Mouse (Mus musculus): ENCODE results near the gene Abcg1. TPM values are rescaled to one million over a fixed set of nuclear protein-coding genes. Genes with fewer than 3 reads are reported as not detected.

Abcg1 gene
- polyA plus RNA-seq, 1 experiment: 0.86 TPM

- no peak overlapping the region for H3K4me3 ChIP-seq (ENCODE audit: insufficient read depth, low read length)
- H3K27ac ChIP-seq (ENCODE audit: insufficient read depth, low read length): no peak overlapping the region
- TF ChIP-seq CTCF (IDR thresholded peaks at IDR 0.05; ENCODE audit: borderline replicate concordance, insufficient read depth, low read length): no peak
- no peak for TF ChIP-seq POLR2A (IDR thresholded peaks at IDR 0.05; ENCODE audit: low read depth, low read length)
- no peaks in the 10 kb centered on the region for H3K4me1 ChIP-seq (ENCODE audit: control insufficient read depth, insufficient read depth, low read length)
Observed at GRCm38 (mm10) chr17:31162607-31163006, 105.1 kb downstream of the Abcg1 start.

DNA sequence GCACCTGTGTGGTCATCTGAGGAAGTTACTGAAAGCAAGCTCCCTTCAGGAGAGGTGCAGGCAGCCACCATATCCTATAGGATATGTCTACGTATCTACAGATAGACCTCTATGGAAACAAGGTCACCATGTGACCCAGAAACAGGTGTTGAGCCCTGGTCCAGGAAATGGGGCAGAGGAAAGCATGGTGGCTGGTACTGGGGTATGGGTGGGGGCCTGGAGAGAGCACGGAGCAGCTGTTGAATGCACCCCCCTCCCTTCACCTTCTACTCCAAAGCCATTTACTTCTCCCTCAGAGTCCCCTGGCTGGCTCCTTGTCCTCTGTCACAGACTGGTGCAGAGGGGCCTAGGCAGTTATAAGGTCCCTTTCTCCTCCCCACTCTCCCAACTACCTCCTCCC lies 106.3 kb downstream of the Abcg1 start:
- no peak overlapping the region for H3K27ac ChIP-seq (ENCODE audit: insufficient read depth, low read length)
- H3K4me3 ChIP-seq (ENCODE audit: insufficient read depth, low read length): no peak overlapping the region
- no peaks in the 10 kb centered on the region for H3K4me1 ChIP-seq (ENCODE audit: control insufficient read depth, insufficient read depth, low read length)
- no peak for TF ChIP-seq POLR2A (IDR thresholded peaks at IDR 0.05; ENCODE audit: low read depth, low read length)
- TF ChIP-seq CTCF (IDR thresholded peaks at IDR 0.05; ENCODE audit: borderline replicate concordance, insufficient read depth, low read length): no peak

GRCm38 (mm10) chr17:31165127-31165526 lies 107.7 kb downstream of the Abcg1 start, which contains the start of gene Tff1:
Tff1 (minus strand) TSS chr17:31165277.
- Histone ChIP-seq H3K4me3 (ENCODE audit: insufficient read depth, low read length) (no peak within 1 kb of the TSS), H3K27ac (ENCODE audit: insufficient read depth, low read length) (no peak within 1 kb of the TSS), H3K4me1 (ENCODE audit: control insufficient read depth, insufficient read depth, low read length) (no peaks in the 10 kb centered on the region)
- TF ChIP-seq CTCF (IDR thresholded peaks at IDR 0.05; ENCODE audit: borderline replicate concordance, insufficient read depth, low read length) (no peak), POLR2A (IDR thresholded peaks at IDR 0.05; ENCODE audit: low read depth, low read length) (no peak)

Other genes starting within 250 kb of the Abcg1 start
- gene Glp1r, start 155.9 kb upstream of the Abcg1 start, polyA plus RNA-seq (2011; ENCODE audit: insufficient read length, low read depth, missing spikeins): 0.13 TPM in 1 of 2 replicates, not detected in the other
- not detected in 2 replicates for gene Umodl1, start 103.0 kb upstream of the Abcg1 start, polyA plus RNA-seq (2011; ENCODE audit: insufficient read length, low read depth, missing spikeins)
- gene Tff3, start 72.0 kb downstream of the Abcg1 start, polyA plus RNA-seq (2011; ENCODE audit: insufficient read length, low read depth, missing spikeins): not detected in 2 replicates
- gene Tff2, start 86.6 kb downstream of the Abcg1 start, polyA plus RNA-seq (2011; ENCODE audit: insufficient read length, low read depth, missing spikeins): not detected in 2 replicates
- gene Tff1, start 107.6 kb downstream of the Abcg1 start, polyA plus RNA-seq (2011; ENCODE audit: insufficient read length, low read depth, missing spikeins): not detected in 2 replicates
- gene Tmprss3, start 141.3 kb downstream of the Abcg1 start, polyA plus RNA-seq (2011; ENCODE audit: insufficient read length, low read depth, missing spikeins): not detected in 2 replicates
- gene Ubash3a, start 150.2 kb downstream of the Abcg1 start, polyA plus RNA-seq (2011; ENCODE audit: insufficient read length, low read depth, missing spikeins): not detected in 2 replicates
- gene Rsph1, start 219.7 kb downstream of the Abcg1 start, polyA plus RNA-seq (2011; ENCODE audit: insufficient read length, low read depth, missing spikeins): 1.3 and 1.6 TPM in 2 replicates
- not detected in 2 replicates for gene Slc37a1, start 229.1 kb downstream of the Abcg1 start, polyA plus RNA-seq (2011; ENCODE audit: insufficient read length, low read depth, missing spikeins)